Mouse (Mus musculus) neural tube, embryonic 11.5 days (tissue): ENCODE measurements around the gene Cyp46a1. TPM values are rescaled to one million over a fixed set of nuclear protein-coding genes. Genes with fewer than 3 reads are reported as not detected.

Experiments
- ATAC-seq: fragments of 200-750 bp; cut with Nextera tagmentation; 2 replicates; pipeline ENCODE4 v1.8.0; 2017; ENCODE audit warnings: moderate number of reproducible peaks, mild to moderate bottlenecking, moderate TSS enrichment, moderate library complexity; ENCODE audit not compliant: insufficient read depth, low FRiP score, low TSS enrichment
- DNase-seq: peaks from one replicate; pipeline ENCODE4 v3.0.0-alpha.2; 2015; ENCODE audit warnings: low spot score
- H3K27ac ChIP-seq: fragments of 300-500 bp; sonication (generic); 2 replicates; pipeline ENCODE4 v1.5.1; 2014; ENCODE audit warnings: low read depth, mild to moderate bottlenecking, low read length
- H3K27me3 ChIP-seq: fragments of 300-500 bp; sonication (generic); 2 replicates; pipeline ENCODE4 v1.6.1; 2014; ENCODE audit warnings: mild to moderate bottlenecking, low read length, mixed read lengths; ENCODE audit not compliant: control insufficient read depth, insufficient read depth
- H3K36me3 ChIP-seq: fragments of 300-500 bp; sonication (generic); 2 replicates; pipeline ENCODE4 v1.6.1; 2014; ENCODE audit warnings: mild to moderate bottlenecking, low read length, moderate library complexity, mixed read lengths; ENCODE audit not compliant: control insufficient read depth, insufficient read depth
- H3K4me1 ChIP-seq: fragments of 300-500 bp; sonication (generic); 2 replicates; pipeline ENCODE4 v1.6.1; 2014; ENCODE audit warnings: low read length, mixed read lengths; ENCODE audit not compliant: control insufficient read depth, insufficient read depth
- H3K4me2 ChIP-seq: fragments of 300-500 bp; sonication (generic); 2 replicates; pipeline ENCODE4 v1.6.1; 2014; ENCODE audit warnings: low read depth, mild to moderate bottlenecking, moderate library complexity
- H3K4me3 ChIP-seq: fragments of 300-500 bp; sonication (generic); 2 replicates; pipeline ENCODE4 v1.5.1; 2014; ENCODE audit warnings: low read depth, low read length
- H3K9ac ChIP-seq: fragments of 300-500 bp; sonication (generic); 2 replicates; pipeline ENCODE4 v1.6.1; 2014; ENCODE audit warnings: mild to moderate bottlenecking, low read length
- H3K9me3 ChIP-seq: fragments of 300-500 bp; sonication (generic); 2 replicates; pipeline ENCODE4 v1.6.1; 2016; ENCODE audit warnings: low read length; ENCODE audit not compliant: control insufficient read depth
- WGBS: fragments of 180-500 bp; shearing (Covaris S2); extraction: QIAGEN DNeasy Blood & Tissue Kit; methylation state at CpG from one replicate; pipeline ENCODE4 v1.1.7; 2014; 5-methylcytosine and 5-hydroxymethylcytosine counted together
- polyA plus RNA-seq: library from polyadenylated mRNA; unstranded; fragments of >200 nt; fragmentation: Nextera tagmentation; extraction: Ambion mirVana; gene quantifications from 2 replicates; pipeline ENCODE4 v1.2.1, GENCODE M21; 2014

The Cyp46a1 gene
- polyA plus RNA-seq, 1 experiment from 2014 or later = 10.6 TPM

GRCm38 (mm10) chr12:108317201-108317738 is 16.9 kb upstream of the Cyp46a1 start:
- H3K4me1 ChIP-seq = peaks cover 26% of the 10 kb centered on the region
- DNase-seq (peak; percentile 51), ATAC-seq (no peak)
- H3K9me3 ChIP-seq = no peaks in the 10 kb centered on the region
- WGBS = 7% methylated on average over 9 of the region's 9 CpGs
- H3K9ac ChIP-seq = no peak overlapping the region
- no peak overlapping the region for H3K27ac ChIP-seq
- H3K27me3 ChIP-seq = peaks cover 31% of the 10 kb centered on the region
- H3K4me2 ChIP-seq = no peak overlapping the region
- H3K4me3 ChIP-seq = no peak overlapping the region
- no peaks in the 10 kb centered on the region for H3K36me3 ChIP-seq

- Histone ChIP-seq H3K9ac (no peak overlapping the region), H3K4me1 (peaks cover 23% of the 10 kb centered on the region), H3K9me3 (no peaks in the 10 kb centered on the region), H3K36me3 (no peaks in the 10 kb centered on the region), H3K27me3 (peaks cover 31% of the 10 kb centered on the region), H3K4me3 (no peak overlapping the region), H3K4me2 (peak overlapping the region; percentile 26), H3K27ac (no peak overlapping the region)
- DNase-seq = no peak
- ATAC-seq = no peak
- WGBS = 15% methylated on average over 18 of the region's 18 CpGs
Observed at GRCm38 (mm10) chr12:108317826-108318430, 16.3 kb upstream of the Cyp46a1 start.

- no peak overlapping the region for H3K27ac ChIP-seq
- peaks cover 31% of the 10 kb centered on the region for H3K27me3 ChIP-seq
- no peak overlapping the region for H3K4me3 ChIP-seq
- no peaks in the 10 kb centered on the region for H3K36me3 ChIP-seq
- peak overlapping the region; percentile 26 for H3K4me2 ChIP-seq
- no peak for DNase-seq
- H3K9ac ChIP-seq = no peak overlapping the region
- ATAC-seq = no peak
- 12% methylated on average over 37 of the region's 37 CpGs for WGBS
- peaks cover 23% of the 10 kb centered on the region for H3K4me1 ChIP-seq
- H3K9me3 ChIP-seq = no peaks in the 10 kb centered on the region
Observed at GRCm38 (mm10) chr12:108318499-108318898, 15.7 kb upstream of the Cyp46a1 start.

- ATAC-seq = peak; percentile 14; the same call in 1 of the 2 replicates
- H3K4me3 ChIP-seq = no peak overlapping the region
- peaks cover 31% of the 10 kb centered on the region for H3K27me3 ChIP-seq
- no peaks in the 10 kb centered on the region for H3K36me3 ChIP-seq
- peaks cover 23% of the 10 kb centered on the region for H3K4me1 ChIP-seq
- no peak overlapping the region for H3K4me2 ChIP-seq
- 7% methylated on average over 8 of the region's 8 CpGs for WGBS
- no peak overlapping the region for H3K9ac ChIP-seq
- no peaks in the 10 kb centered on the region for H3K9me3 ChIP-seq
- peak; percentile 57 for DNase-seq
- peak overlapping the region; percentile 62 for H3K27ac ChIP-seq
Observed at GRCm38 (mm10) chr12:108320096-108320495, 14.1 kb upstream of the Cyp46a1 start.

- H3K4me1 ChIP-seq = peaks cover 8% of the 10 kb centered on the region
- H3K27me3 ChIP-seq = peaks cover 28% of the 10 kb centered on the region
- no peak overlapping the region for H3K4me3 ChIP-seq
- 54% methylated on average over 5 of the region's 5 CpGs for WGBS
- no peak overlapping the region for H3K27ac ChIP-seq
- no peak overlapping the region for H3K9ac ChIP-seq
- ATAC-seq (no peak), DNase-seq (no peak)
- H3K9me3 ChIP-seq = no peaks in the 10 kb centered on the region
- no peaks in the 10 kb centered on the region for H3K36me3 ChIP-seq
- H3K4me2 ChIP-seq = no peak overlapping the region
Observed at GRCm38 (mm10) chr12:108326401-108326800, 7.8 kb upstream of the Cyp46a1 start.

GRCm38 (mm10) chr12:108327889-108328491 is 6.2 kb upstream of the Cyp46a1 start:
- ATAC-seq (peak; percentile 45), DNase-seq (peak; percentile 71)
- Histone ChIP-seq H3K27me3 (peaks cover 28% of the 10 kb centered on the region), H3K4me2 (peak overlapping the region; percentile 53), H3K4me1 (peaks cover 7% of the 10 kb centered on the region), H3K36me3 (no peaks in the 10 kb centered on the region), H3K27ac (no peak overlapping the region), H3K4me3 (peak overlapping the region; percentile 31), H3K9me3 (no peaks in the 10 kb centered on the region), H3K9ac (peak overlapping the region; percentile 50)
- 3% methylated on average over 66 of the region's 66 CpGs for WGBS

- Histone ChIP-seq H3K9ac (no peak overlapping the region), H3K4me3 (peak overlapping the region; percentile 34), H3K9me3 (no peaks in the 10 kb centered on the region), H3K27ac (peak overlapping the region; percentile 29; the same call in 1 of the 2 replicates), H3K4me2 (peak overlapping the region; percentile 80), H3K27me3 (peaks cover 14% of the 10 kb centered on the region), H3K4me1 (peaks cover 14% of the 10 kb centered on the region), H3K36me3 (no peaks in the 10 kb centered on the region)
- ATAC-seq (peak; percentile 42), DNase-seq (peak; percentile 88)
- WGBS = under 1% methylated on average over 16 of the region's 16 CpGs
Observed at GRCm38 (mm10) chr12:108333056-108333455, 1.1 kb upstream of the Cyp46a1 start.

GRCm38 (mm10) chr12:108333481-108333882 is 699 bp upstream of the Cyp46a1 start:
- Histone ChIP-seq H3K9me3 (no peaks in the 10 kb centered on the region), H3K27me3 (peaks cover 10% of the 10 kb centered on the region), H3K4me1 (peaks cover 12% of the 10 kb centered on the region; the same call in 1 of the 2 replicates), H3K9ac (no peak overlapping the region; the same call in 1 of the 2 replicates), H3K4me2 (peak overlapping the region; percentile 80), H3K27ac (peak overlapping the region; percentile 29; the same call in 1 of the 2 replicates), H3K36me3 (no peaks in the 10 kb centered on the region), H3K4me3 (peak overlapping the region; percentile 34)
- DNase-seq = no peak
- WGBS = 3% methylated on average over 22 of the region's 22 CpGs
- peak; percentile 16 for ATAC-seq
